Mouse (Mus musculus) E14TG2a.4 (cell line): ENCODE measurements around the gene Hamp2.

Experiments
- H3K27me3 ChIP-seq: 2 replicates; pipeline ENCODE4 v1.6.1; 2014; ENCODE audit warnings: low read length, control low read depth; ENCODE audit not compliant: insufficient read depth
- H3K36me3 ChIP-seq: 2 replicates; pipeline ENCODE4 v1.6.1; 2014; ENCODE audit warnings: low read length, control low read depth; ENCODE audit not compliant: insufficient read depth
- H3K4me1 ChIP-seq: replicated peaks from 2 replicates; pipeline ENCODE4 v1.6.1; 2014; ENCODE audit warnings: low read depth, low read length, control low read depth
- H3K4me3 ChIP-seq: replicated peaks from 2 replicates; pipeline ENCODE4 v1.5.1; 2014; ENCODE audit warnings: mild to moderate bottlenecking, low read length
- H3K9me3 ChIP-seq: 2 replicates; pipeline ENCODE4 v1.6.1; 2014; ENCODE audit warnings: low read length, control low read depth
- CTCF ChIP-seq: conservative IDR thresholded peaks from 2 replicates; pipeline ENCODE4 v1.5.1; 2014; ENCODE audit warnings: low read length
- NANOG ChIP-seq: IDR thresholded peaks from 2 replicates; pipeline ENCODE4 v1.6.1; 2014; ENCODE audit warnings: borderline replicate concordance, low read length, mixed read lengths
- POU5F1 ChIP-seq: IDR thresholded peaks from 2 replicates; pipeline ENCODE4 v1.6.1; 2014; ENCODE audit warnings: low read length, borderline replicate concordance

Gene Hamp2

DNA sequence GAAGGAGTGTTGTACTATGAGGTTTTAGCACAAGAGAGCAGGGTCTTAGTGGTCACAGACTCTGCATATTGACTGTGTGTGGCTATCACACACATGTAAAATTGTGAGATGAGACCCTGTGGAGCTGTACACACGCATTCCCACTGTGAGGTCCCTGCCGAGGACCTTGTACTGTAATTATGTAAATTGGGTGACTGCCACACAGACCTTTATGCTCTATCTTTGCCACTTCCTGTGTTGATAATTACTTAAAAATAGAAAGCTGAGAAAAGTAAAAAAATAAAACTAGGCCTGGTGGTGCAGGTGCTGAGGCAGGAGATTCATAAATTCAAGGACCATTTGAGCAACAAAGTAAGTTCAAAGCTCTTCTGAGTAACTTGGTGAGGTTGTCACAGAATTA is 33.8 kb downstream of the Hamp2 start:
- Histone ChIP-seq H3K36me3 (no peaks in the 10 kb centered on the region), H3K27me3 (peaks cover 4% of the 10 kb centered on the region), H3K4me3 (no peak overlapping the region), H3K9me3 (no peaks in the 10 kb centered on the region), H3K4me1 (peaks cover 5% of the 10 kb centered on the region; the same call in 1 of the 2 replicates)
- TF ChIP-seq POU5F1 (no peak), CTCF (no peak), NANOG (no peak)

DNA sequence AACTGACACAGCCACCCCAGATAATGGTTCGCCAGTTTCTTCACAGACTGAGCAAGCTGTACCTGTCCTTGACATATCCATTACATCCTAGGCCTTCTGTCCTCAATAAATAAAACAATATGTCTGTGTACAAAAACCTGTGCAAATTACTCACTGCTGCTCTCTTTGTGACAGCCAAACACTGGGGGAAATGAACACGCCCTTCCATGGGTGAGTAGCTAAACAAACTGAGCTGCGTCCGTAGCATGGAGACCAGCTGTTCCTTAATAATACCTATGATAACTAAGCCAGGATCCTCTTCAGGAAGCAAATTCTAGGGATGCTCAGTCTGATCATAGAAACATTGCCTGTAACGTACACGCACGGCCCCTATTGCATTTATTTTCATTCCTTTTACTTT is 35.7 kb downstream of the Hamp2 start:
- H3K4me1 ChIP-seq = no peaks in the 10 kb centered on the region; the same call in 1 of the 2 replicates
- peaks cover 4% of the 10 kb centered on the region for H3K27me3 ChIP-seq
- TF ChIP-seq NANOG = no peak
- TF ChIP-seq POU5F1 = no peak
- no peak for TF ChIP-seq CTCF
- no peak overlapping the region for H3K4me3 ChIP-seq
- no peaks in the 10 kb centered on the region for H3K36me3 ChIP-seq
- H3K9me3 ChIP-seq = no peaks in the 10 kb centered on the region

DNA sequence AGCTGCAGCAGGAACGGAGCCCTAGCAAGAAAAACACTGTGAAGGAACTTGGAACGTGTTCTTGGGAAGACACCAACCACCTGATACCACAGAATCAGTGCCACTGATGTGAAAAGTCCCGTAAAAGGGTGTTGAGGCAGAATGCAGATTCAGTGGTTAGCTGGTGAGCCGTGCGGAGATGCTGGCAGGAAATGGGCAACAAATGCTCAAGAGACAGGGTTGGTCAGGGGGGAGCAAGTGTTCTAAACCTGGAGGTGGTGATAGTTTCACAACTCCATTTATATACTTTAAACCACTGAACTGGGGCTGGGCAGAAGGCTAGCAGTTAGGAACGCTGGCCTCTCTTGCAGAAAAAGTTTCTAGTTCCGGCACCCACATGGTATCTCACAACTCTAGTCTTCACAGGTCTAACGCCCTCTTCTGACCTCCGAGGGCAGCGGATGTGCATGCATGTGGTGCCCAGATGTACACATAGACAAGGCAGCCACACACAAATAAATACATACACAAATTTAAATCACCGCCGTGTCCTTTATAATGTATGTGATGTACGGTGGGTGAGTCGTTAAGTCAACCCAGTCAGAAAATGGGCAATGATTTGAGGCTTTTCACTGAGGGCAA is 36.8 kb downstream of the Hamp2 start:
- Histone ChIP-seq H3K27me3 (peaks cover 4% of the 10 kb centered on the region), H3K36me3 (no peaks in the 10 kb centered on the region), H3K9me3 (no peaks in the 10 kb centered on the region), H3K4me1 (no peaks in the 10 kb centered on the region; the same call in 1 of the 2 replicates), H3K4me3 (no peak overlapping the region)
- TF ChIP-seq NANOG (no peak), CTCF (no peak), POU5F1 (no peak)

DNA sequence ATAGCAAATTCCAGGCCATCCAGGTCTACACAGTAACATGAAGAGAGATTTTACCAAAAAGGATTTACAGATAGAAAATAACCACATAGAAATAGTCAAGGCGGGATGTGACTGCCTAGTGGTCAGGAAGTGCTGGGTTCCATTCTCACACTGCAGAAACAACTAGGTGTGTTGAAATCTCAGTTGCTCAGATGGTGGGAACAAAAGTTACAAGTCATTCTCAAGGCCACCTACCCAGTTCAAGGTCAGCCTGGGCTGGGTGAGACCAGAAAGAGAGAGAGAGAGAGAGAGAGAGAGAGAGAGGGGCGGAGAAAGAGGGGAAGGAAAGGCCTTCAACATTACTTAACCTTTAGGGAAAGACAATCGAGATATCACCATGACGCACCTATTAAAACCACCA is 37.6 kb downstream of the Hamp2 start:
- Histone ChIP-seq H3K27me3 (no peaks in the 10 kb centered on the region), H3K36me3 (no peaks in the 10 kb centered on the region), H3K9me3 (peaks cover 6% of the 10 kb centered on the region), H3K4me1 (no peaks in the 10 kb centered on the region), H3K4me3 (no peak overlapping the region)
- TF ChIP-seq NANOG = no peak
- no peak for TF ChIP-seq CTCF
- no peak for TF ChIP-seq POU5F1

DNA sequence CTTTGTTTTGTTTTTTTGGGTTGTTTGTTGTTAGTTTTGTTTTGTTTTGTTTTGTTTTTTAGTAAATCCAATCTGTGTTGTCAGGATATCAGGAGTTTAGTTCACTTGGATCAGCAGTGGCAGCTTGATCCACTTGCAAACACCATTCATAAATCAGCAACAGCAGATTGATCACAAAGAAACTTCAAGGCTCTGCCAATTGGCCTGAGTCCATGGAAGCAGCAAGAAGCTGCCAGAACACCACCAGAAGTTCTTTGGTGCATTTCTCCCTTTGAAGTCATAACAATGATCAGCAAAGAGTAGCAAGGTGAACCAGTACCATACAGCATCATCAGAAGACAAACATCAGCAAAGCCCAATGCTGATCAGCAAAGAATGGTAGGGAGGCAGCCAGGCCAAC is 40.4 kb downstream of the Hamp2 start:
- H3K27me3 ChIP-seq = no peaks in the 10 kb centered on the region
- H3K36me3 ChIP-seq = no peaks in the 10 kb centered on the region
- H3K9me3 ChIP-seq = peaks cover 6% of the 10 kb centered on the region
- no peak for TF ChIP-seq POU5F1
- no peak for TF ChIP-seq CTCF
- no peak for TF ChIP-seq NANOG
- H3K4me1 ChIP-seq = no peaks in the 10 kb centered on the region; the same call in 1 of the 2 replicates
- H3K4me3 ChIP-seq = no peak overlapping the region

DNA sequence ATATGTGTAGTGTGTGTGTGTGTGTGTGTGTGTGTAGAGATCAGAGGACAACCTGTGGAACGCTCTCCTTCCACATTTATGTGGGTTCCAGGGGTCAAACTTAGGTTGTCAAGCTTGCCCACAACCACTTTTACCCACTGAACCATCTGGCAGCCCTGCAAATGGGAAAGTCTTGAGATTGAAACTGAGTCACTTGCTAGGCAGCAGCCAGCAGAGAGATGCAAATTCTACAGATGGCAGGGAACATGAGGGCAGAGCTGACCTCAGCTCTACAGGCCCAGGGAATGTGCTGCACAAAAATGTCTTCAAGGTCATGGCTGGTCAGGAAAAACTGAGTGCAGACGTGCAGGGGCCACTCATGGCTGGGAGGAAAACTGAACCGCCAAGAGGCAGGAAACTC is 43.1 kb downstream of the Hamp2 start:
- Histone ChIP-seq H3K27me3 (no peaks in the 10 kb centered on the region), H3K4me1 (peaks cover 8% of the 10 kb centered on the region), H3K36me3 (no peaks in the 10 kb centered on the region), H3K9me3 (peaks cover 6% of the 10 kb centered on the region), H3K4me3 (no peak overlapping the region)
- TF ChIP-seq NANOG (no peak), CTCF (no peak), POU5F1 (no peak)

DNA sequence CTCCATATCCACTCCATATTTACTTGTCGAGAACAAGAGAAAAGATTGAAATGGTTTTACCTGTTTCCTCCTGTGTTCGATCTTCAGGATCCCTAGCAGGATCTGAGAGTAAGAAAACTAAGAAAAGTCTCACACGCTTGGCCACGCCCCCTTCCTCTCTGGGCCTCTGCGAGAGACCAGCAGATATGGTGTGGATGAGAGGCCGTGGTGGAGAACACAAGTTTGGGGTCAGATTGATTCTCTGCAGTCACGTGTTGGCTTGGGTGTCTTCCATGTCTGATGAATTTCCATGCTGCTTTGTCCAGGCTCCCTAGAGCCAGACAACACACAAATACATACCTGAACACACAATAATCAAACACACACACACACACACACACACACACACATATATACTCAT is 44.3 kb downstream of the Hamp2 start, which contains the start of gene Cd22:
Gene Cd22, minus strand, starts transcription at position 167 of the 400 bp plus-strand sequence.
- H3K4me3 ChIP-seq = no peak within 1 kb of the TSS
- peaks cover 4% of the 10 kb centered on the region for H3K27me3 ChIP-seq
- H3K36me3 ChIP-seq = no peaks in the 10 kb centered on the region
- peaks cover 8% of the 10 kb centered on the region for H3K4me1 ChIP-seq
- H3K9me3 ChIP-seq = peaks cover 6% of the 10 kb centered on the region
- no peak for TF ChIP-seq NANOG
- TF ChIP-seq POU5F1 = no peak
- no peak for TF ChIP-seq CTCF

DNA sequence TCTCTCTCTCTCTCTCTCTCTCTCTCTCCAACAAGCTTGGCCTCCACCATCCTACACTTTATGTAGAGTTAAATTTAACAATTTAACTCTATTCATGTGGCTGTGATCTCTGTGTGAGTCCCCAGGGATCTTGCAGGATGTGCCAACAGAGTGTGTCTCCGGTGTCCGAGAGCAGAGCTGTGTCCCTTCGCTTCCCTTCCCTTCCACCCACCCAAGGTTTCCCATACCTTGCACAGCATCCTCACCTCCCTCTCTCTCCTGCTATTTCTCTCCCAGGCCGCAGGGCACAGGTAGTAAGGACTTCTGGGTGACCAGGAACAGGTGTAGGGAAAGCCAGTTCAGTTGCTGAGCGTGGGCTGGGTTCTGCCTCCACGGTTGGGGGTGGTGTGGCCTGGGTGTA is 45.5 kb downstream of the Hamp2 start:
- Histone ChIP-seq H3K4me3 (no peak overlapping the region), H3K4me1 (peaks cover 8% of the 10 kb centered on the region), H3K36me3 (no peaks in the 10 kb centered on the region), H3K27me3 (peaks cover 6% of the 10 kb centered on the region), H3K9me3 (peaks cover 6% of the 10 kb centered on the region)
- TF ChIP-seq POU5F1 (no peak), NANOG (no peak), CTCF (no peak)

DNA sequence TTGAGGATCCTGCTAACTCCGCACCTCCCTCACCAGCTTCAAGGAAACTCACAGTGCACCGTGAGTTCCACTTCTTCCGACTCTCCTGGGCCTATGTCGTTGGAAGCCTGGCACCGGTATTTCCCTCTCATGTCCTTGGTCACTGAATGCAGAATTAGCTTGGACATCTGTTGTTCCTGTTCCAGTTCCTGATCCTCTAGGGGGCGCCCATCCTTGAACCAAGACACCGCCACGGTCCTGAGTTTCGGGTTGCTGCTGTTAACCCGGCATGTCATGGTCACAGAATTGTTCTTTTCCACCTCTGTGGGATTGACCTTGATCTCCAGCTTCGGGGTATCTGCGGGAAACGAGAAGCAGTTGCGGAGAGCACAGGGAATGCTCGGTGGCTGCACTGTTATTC is 51.4 kb downstream of the Hamp2 start:
- TF ChIP-seq NANOG = no peak
- TF ChIP-seq POU5F1 = no peak
- peak; percentile 64 for TF ChIP-seq CTCF
- peak overlapping the region; percentile 66 for H3K4me3 ChIP-seq
- no peaks in the 10 kb centered on the region for H3K36me3 ChIP-seq
- no peaks in the 10 kb centered on the region for H3K9me3 ChIP-seq
- peaks cover 29% of the 10 kb centered on the region for H3K27me3 ChIP-seq
- H3K4me1 ChIP-seq = peaks cover 20% of the 10 kb centered on the region
